Mouse (Mus musculus): Measurements from ENCODE around the gene Acss2. TPM values are rescaled to one million over a fixed set of nuclear protein-coding genes. Genes with fewer than 3 reads are reported as not detected.

Gene Acss2
- total RNA-seq (2017) = 16.6 and 19.4 TPM in 2 replicates

DNA sequence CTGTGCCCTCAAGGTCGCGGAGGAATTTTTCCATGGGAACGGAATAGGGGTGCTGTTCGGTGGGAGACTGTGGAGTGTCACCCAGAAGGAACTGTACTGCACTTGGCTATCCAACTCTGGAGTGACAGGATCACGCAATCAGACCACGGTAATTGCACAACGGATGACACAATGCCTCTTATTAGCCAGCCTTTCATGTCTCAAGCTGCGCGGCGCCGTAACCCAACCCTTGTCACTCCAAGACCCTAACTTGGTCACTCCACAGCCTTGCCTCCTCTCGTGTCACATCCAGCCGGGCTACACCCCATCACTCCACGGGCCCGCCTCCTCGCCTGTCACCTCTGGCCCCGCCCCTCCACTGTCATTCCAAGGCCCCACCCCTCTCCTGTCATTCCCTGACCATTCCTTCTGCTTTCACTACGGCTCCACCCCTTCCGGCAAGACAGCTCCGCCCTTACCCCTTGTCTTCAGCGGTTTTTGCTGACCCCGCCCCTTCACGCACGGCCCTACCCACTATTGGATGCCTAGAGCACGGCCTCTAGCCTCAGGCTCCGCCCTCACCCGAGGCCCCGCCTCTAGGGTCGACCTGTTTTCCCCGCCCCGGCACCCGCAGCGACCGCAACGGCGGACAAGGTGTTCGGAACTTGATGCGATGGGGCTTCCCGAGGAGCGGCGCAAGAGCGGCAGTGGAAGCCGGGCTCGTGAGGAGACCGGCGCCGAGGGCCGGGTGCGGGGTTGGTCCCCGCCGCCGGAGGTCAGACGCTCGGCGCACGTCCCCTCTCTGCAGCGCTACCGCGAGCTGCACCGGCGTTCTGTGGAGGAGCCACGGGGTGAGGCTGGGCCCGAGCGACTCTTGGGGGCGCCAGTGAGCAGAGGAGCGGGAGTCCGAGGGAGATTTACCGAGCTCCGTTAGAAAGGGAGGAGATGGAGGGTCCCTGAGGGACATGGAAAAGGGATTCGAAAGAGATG, at the start of gene Acss2, which contains the start of gene Ggt7:
Gene Acss2 (plus strand): TSS at position 494 of the 969 bp plus-strand sequence.
Gene Ggt7 (minus strand): TSS at position 783 of the 969 bp plus-strand sequence.
- ATAC-seq (replicated peaks in 1 of 2; ENCODE audit: insufficient read depth in 1 of 2, low FRiP score in 2 of 2, low TSS enrichment in 1 of 2, low read depth in 1 of 2, poor library complexity in 2 of 2, severe bottlenecking in 2 of 2) = peak; percentile 91 to 96

- ATAC-seq (replicated peaks in 1 of 2; ENCODE audit: insufficient read depth in 1 of 2, low FRiP score in 2 of 2, low TSS enrichment in 1 of 2, low read depth in 1 of 2, poor library complexity in 2 of 2, severe bottlenecking in 2 of 2) = peak; percentile 58 to 65
These were observed 44.8 kb upstream of the Acss2 start for GRCm38 (mm10) chr2:155472671-155473569.

- ATAC-seq (replicated peaks in 1 of 2; ENCODE audit: insufficient read depth in 1 of 2, low FRiP score in 2 of 2, low TSS enrichment in 1 of 2, low read depth in 1 of 2, poor library complexity in 2 of 2, severe bottlenecking in 2 of 2) = peak; percentile 43 to 69; a peak in 2 of 4 replicates
These were observed 44.1 kb upstream of the Acss2 start, which contains the start of gene Ncoa6 for GRCm38 (mm10) chr2:155473570-155474088. Gene Ncoa6 (minus strand): TSS chr2:155473894.

GRCm38 (mm10) chr2:155482021-155482420, 35.7 kb upstream of the Acss2 start:
- peak in 1 of 2 experiments; percentile 51; a peak in 1 of 4 replicates for ATAC-seq (replicated peaks in 1 of 2; ENCODE audit: insufficient read depth in 1 of 2, low FRiP score in 2 of 2, low TSS enrichment in 1 of 2, low read depth in 1 of 2, poor library complexity in 2 of 2, severe bottlenecking in 2 of 2)

DNA sequence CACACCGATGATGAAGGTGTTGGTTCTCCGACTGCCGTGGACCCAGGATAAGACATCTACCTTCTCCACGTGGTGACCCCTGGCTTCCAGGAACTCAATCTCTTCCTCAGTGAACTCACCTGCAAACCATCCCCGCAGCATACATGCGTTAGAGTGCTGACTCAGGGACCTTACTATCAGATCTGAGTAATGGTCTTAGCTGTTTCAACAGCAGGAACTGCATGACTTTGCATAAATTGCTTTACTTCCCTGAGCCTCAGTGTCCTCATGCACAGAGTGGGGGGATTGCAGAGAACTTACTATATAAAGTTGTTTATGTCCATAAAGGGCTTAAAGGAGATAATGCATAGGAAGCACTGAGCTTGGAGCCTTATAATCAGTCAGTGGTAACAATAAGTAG, 26.8 kb upstream of the Acss2 start:
- no peak for ATAC-seq (replicated peaks in 1 of 2; ENCODE audit: insufficient read depth in 1 of 2, low FRiP score in 2 of 2, low TSS enrichment in 1 of 2, low read depth in 1 of 2, poor library complexity in 2 of 2, severe bottlenecking in 2 of 2)

GRCm38 (mm10) chr2:155502596-155502995, 15.2 kb upstream of the Acss2 start:
- peak in 1 of 2 experiments; percentile 21; a peak in 1 of 4 replicates for ATAC-seq (replicated peaks in 1 of 2; ENCODE audit: insufficient read depth in 1 of 2, low FRiP score in 2 of 2, low TSS enrichment in 1 of 2, low read depth in 1 of 2, poor library complexity in 2 of 2, severe bottlenecking in 2 of 2)

DNA sequence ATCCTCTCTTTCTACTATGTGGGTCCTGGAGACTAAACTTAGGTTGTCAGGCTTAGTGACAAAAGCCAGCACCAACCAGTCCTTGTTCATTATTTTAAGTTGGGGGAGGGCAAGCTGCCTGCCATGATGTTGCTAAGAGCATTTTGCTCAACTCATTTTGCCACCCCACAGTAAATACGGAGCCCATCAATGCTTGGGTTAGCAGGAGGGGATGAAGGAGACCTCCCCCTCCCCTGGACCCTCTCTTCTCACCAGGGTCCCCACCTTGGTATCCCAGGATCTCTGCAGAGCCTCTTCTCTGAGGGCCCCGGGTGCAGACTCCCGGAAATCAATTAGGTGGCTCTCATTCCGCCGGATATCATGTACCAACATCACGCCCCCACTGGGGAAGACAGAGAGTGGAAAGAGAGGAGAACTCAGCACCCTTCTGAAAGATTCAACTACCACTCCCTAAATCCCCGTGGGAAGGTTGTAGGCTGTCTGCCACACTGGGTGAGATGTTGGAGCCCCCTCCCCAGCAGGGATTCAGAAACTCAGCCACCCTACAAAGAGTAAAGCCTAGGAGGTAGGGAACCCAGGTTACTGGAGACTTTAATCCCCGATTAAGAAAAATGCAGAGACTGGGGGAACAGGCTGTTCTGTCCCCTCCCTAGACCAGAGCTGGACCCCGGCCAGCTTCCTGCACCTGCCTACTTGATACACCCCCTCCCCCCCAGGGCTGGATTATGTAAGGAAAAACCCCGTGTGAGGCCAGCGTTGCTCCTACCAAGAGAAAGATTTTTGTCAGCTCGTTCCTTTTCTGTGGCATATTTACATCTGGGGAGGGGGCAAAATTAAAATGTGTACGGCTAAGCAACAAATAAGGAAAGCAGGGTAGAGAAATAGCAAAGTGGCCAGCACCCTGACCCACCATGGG, 13.1 kb upstream of the Acss2 start:
- ATAC-seq (replicated peaks in 1 of 2; ENCODE audit: insufficient read depth in 1 of 2, low FRiP score in 2 of 2, low TSS enrichment in 1 of 2, low read depth in 1 of 2, poor library complexity in 2 of 2, severe bottlenecking in 2 of 2) = no peak

DNA sequence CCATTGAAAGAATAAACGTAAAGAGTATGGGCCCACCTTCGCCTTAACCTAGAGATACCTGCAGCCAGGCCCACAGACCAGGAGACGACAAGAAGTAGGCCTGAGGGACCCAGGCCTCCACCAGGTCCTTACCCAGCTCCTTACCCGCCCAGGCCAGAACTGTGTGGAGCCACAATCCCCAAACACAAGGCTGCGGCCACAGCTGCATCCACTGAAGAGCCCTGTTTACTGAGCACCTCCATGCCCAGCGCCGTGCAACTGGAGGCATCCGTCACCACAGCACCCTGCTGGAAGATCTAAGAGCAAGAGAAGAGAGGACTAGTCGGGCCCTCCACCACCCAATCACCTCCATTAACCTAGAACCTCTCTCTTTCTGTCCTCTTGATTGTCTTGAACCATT, 11.9 kb upstream of the Acss2 start:
- ATAC-seq (replicated peaks in 1 of 2; ENCODE audit: insufficient read depth in 1 of 2, low FRiP score in 2 of 2, low TSS enrichment in 1 of 2, low read depth in 1 of 2, poor library complexity in 2 of 2, severe bottlenecking in 2 of 2) = no peak

GRCm38 (mm10) chr2:155507721-155508470, 9.9 kb upstream of the Acss2 start:
- no peak for ATAC-seq (replicated peaks in 1 of 2; ENCODE audit: insufficient read depth in 1 of 2, low FRiP score in 2 of 2, low TSS enrichment in 1 of 2, low read depth in 1 of 2, poor library complexity in 2 of 2, severe bottlenecking in 2 of 2)

DNA sequence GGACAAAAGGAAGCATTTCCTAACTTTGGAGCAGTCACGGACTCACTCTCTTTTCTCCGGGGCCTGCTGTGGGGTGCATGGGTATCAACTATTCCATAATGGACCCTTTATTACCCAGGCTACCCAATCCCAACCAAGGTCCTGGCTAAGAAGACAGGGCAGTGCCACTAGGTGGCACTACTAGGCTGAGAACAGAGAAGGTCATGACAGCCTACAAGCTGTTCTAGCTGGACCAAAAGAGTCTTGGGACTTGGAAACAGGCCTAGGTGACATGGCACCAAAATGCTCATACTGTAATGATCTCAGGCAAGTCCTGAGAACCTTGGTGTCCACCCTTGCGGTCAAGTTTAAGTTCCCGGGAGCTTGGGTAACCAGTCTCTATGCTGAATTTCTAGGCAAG, 5.3 kb upstream of the Acss2 start:
- ATAC-seq (replicated peaks in 1 of 2; ENCODE audit: insufficient read depth in 1 of 2, low FRiP score in 2 of 2, low TSS enrichment in 1 of 2, low read depth in 1 of 2, poor library complexity in 2 of 2, severe bottlenecking in 2 of 2) = peak; percentile 38 to 51; a peak in 2 of 4 replicates

GRCm38 (mm10) chr2:155513543-155513942, 4.2 kb upstream of the Acss2 start:
- ATAC-seq (replicated peaks in 1 of 2; ENCODE audit: insufficient read depth in 1 of 2, low FRiP score in 2 of 2, low TSS enrichment in 1 of 2, low read depth in 1 of 2, poor library complexity in 2 of 2, severe bottlenecking in 2 of 2) = no peak

DNA sequence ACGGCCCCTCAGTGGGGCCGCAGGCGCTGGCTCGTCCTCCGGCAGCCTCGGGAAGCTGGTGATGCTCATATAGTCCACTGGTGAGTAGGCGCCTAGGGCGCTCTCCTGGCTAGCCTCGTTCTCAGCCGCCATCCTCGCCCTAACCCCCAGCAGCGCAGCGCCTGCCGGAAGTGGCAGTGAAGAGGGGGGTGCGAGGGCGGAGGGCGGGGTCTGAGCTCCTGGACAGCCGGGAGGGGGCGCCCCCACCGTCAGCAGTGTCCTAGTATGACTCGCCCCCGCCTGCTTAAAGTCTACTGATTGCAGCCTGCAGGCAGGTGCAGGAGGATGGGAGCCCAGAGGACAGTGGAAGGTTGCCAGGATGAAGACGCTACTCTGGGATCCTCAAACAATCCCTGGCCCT, 3.1 kb upstream of the Acss2 start:
- 0 out of 4 replicates have a peak, but pooled peaks of 1 of the 2 experiments have one; percentile 9 for ATAC-seq (replicated peaks in 1 of 2; ENCODE audit: insufficient read depth in 1 of 2, low FRiP score in 2 of 2, low TSS enrichment in 1 of 2, low read depth in 1 of 2, poor library complexity in 2 of 2, severe bottlenecking in 2 of 2)

GRCm38 (mm10) chr2:155515941-155516340, 1.8 kb upstream of the Acss2 start:
- ATAC-seq (replicated peaks in 1 of 2; ENCODE audit: insufficient read depth in 1 of 2, low FRiP score in 2 of 2, low TSS enrichment in 1 of 2, low read depth in 1 of 2, poor library complexity in 2 of 2, severe bottlenecking in 2 of 2) = no peak

GRCm38 (mm10) chr2:155518531-155519270, 953 bp downstream of the Acss2 start:
- no peak for ATAC-seq (replicated peaks in 1 of 2; ENCODE audit: insufficient read depth in 1 of 2, low FRiP score in 2 of 2, low TSS enrichment in 1 of 2, low read depth in 1 of 2, poor library complexity in 2 of 2, severe bottlenecking in 2 of 2)

GRCm38 (mm10) chr2:155523706-155524105, 6.0 kb downstream of the Acss2 start:
- ATAC-seq (replicated peaks in 1 of 2; ENCODE audit: insufficient read depth in 1 of 2, low FRiP score in 2 of 2, low TSS enrichment in 1 of 2, low read depth in 1 of 2, poor library complexity in 2 of 2, severe bottlenecking in 2 of 2) = no peak; a peak in 1 of 4 replicates
